Mouse (Mus musculus): Measurements from ENCODE around the gene Acot12.

DNA sequence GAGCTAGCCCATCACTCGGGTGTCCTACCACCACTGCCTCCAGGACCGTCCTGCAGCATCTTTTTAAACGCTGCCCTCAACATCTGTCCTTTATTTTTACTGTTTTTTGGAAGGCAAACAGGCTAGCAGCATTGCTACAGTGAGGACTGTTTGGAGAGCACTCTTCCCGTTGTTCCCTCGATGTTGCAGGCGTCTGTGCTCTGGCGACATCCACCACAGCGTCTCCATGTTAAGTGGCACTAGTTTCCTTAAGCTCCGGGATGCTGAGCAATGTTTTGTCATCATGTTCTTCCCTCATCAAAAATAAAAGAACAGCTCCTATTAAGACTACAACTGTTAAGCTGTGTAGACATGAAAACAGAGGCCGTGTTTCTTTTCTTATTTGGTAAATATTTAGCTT, 54.3 kb downstream of the Acot12 start:
- TF ChIP-seq GATA1 (IDR thresholded peaks at IDR 0.05; ENCODE audit: borderline replicate concordance, low read length) (no peak), FLI1 (IDR thresholded peaks at IDR 0.05; ENCODE audit: low read length) (no peak)
